In the genomic region with DNA sequence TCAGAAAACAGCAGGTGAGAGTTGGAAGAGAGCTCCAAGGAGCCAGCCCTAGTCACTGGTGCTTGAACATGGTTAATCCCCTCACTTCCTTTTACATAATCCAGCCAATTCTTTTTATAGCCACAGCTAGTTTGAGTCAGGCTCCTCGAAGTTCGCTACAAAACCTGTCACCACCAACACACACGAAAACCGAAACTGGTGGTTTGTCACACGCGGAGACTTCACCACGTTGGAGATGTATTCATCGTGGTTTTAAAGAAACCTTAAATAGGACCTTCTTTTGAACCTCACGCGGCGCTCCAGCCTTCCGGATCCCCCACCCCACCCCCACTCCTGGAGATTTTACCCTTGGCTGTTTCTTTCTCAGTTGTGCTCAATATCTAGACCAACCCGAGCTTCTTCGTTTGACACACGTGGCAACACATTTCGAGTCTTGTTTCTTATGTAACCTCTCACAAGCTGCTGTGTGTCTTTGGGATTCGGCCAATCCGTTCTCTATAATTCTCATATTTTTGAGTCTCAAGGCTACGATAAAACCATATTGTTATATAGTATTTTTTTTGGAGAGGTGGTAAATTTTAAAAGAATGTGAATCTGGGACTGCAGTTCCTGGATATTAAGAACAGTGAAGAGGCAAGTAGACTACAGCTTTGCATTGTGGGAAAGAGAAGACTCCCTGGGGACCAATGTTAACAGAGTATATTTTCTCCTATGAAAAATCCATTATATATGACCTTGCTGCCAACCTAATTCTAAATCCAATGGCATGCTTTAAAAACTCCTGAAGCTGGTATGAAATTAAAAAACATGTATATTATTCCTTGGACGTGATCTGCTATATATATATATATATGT, we compare ENCODE assay signal across 8 mouse cellular contexts. TPM values are rescaled to one million over a fixed set of nuclear protein-coding genes. Genes with fewer than 3 reads are reported as not detected.
DNase-seq lines count a peak whose midpoint lies in the region; ATAC-seq and TF ChIP-seq lines count a peak whose summit lies in the region.

No protein-coding gene starts in this region.

- no peak for TF ChIP-seq CTCF in cerebellum, adult 2 months (IDR thresholded peaks at IDR 0.05; ENCODE audit: borderline replicate concordance, insufficient read depth, low read depth, low read length)
- TF ChIP-seq CTCF in hindbrain, postnatal 0 days (IDR thresholded peaks at IDR 0.05; ENCODE audit: low read depth): no peak
- TF ChIP-seq CTCF in midbrain, postnatal 0 days (IDR thresholded peaks at IDR 0.05): no peak

- peak; percentile 19 for DNase-seq in adrenal gland, postnatal 10 days
- no peak for DNase-seq in adrenal gland, postnatal 14 days
- peak; percentile 56 to 68 for DNase-seq in cerebellum, adult 2 months
- peak; percentile 39 to 42 for DNase-seq in frontal cortex, postnatal 25 days (ENCODE audit: low spot score in 2 of 2)
- DNase-seq in hindbrain, postnatal 0 days (ENCODE audit: low spot score): peak; percentile 38
- peak; percentile 54 to 86 for DNase-seq in left cerebral cortex, postnatal 14 days (ENCODE audit: low spot score in 2 of 2)
- peak; percentile 37 for DNase-seq in midbrain, postnatal 0 days (ENCODE audit: low spot score)
- peak; percentile 7 to 17 for DNase-seq in thymus, postnatal 36 days

- no peak overlapping the region for H3K27ac ChIP-seq in cerebellum, adult 2 months (ENCODE audit: insufficient read depth, low read length)
- no peak overlapping the region for H3K27ac ChIP-seq in hindbrain, postnatal 0 days
- no peak overlapping the region for H3K27ac ChIP-seq in midbrain, postnatal 0 days (ENCODE audit: low read depth, low read length)

- no peak for TF ChIP-seq POLR2A in cerebellum, adult 2 months (IDR thresholded peaks at IDR 0.05; ENCODE audit: borderline replicate concordance, insufficient read depth, low read length)

- no peak for ATAC-seq in hindbrain, postnatal 0 days
- no peak for ATAC-seq in midbrain, postnatal 0 days (ENCODE audit: low FRiP score)

- H3K9me3 ChIP-seq in hindbrain, postnatal 0 days (ENCODE audit: low read length): no peaks in the 10 kb centered on the region
- H3K9me3 ChIP-seq in midbrain, postnatal 0 days (ENCODE audit: low read length): no peaks in the 10 kb centered on the region

- intact Hi-C loops in left cerebral cortex, postnatal 14 days (cut with DNase I): no loop called here

- H3K4me3 ChIP-seq in cerebellum, adult 2 months (replicated peaks; ENCODE audit: insufficient read depth, low read depth, low read length): peak overlapping the region; percentile 46
- H3K4me3 ChIP-seq in hindbrain, postnatal 0 days (ENCODE audit: low read length): peak overlapping the region; percentile 23
- H3K4me3 ChIP-seq in midbrain, postnatal 0 days (ENCODE audit: low read depth, low read length): peak overlapping the region; percentile 18; the same call in 1 of the 2 replicates

- H3K4me1 ChIP-seq in cerebellum, adult 2 months (ENCODE audit: control insufficient read depth, insufficient read depth, low read length): peaks cover 3% of the 10 kb centered on the region; the same call in 1 of the 2 replicates
- 0 out of 2 replicates have a peak, but pooled peaks cover 3% of the 10 kb centered on the region for H3K4me1 ChIP-seq in hindbrain, postnatal 0 days (ENCODE audit: insufficient read depth, low read length)
- no peaks in the 10 kb centered on the region for H3K4me1 ChIP-seq in midbrain, postnatal 0 days (ENCODE audit: insufficient read depth, low read length)

- 19% methylated on average over 20 of the region's 20 CpGs for WGBS in cerebellum, adult 2 months
- WGBS in hindbrain, postnatal 0 days: 42% methylated on average over 20 of the region's 20 CpGs
- 24% methylated on average over 20 of the region's 20 CpGs for WGBS in midbrain, postnatal 0 days

- peak overlapping the region; percentile 51 for H3K4me2 ChIP-seq in hindbrain, postnatal 0 days (ENCODE audit: low read depth, low read length)
- H3K4me2 ChIP-seq in midbrain, postnatal 0 days (ENCODE audit: low read depth, low read length, poor library complexity, severe bottlenecking): peak overlapping the region; percentile 37

- H3K27me3 ChIP-seq in cerebellum, adult 2 months (ENCODE audit: control insufficient read depth, insufficient read depth, low read length): no peaks in the 10 kb centered on the region
- H3K27me3 ChIP-seq in hindbrain, postnatal 0 days (ENCODE audit: insufficient read depth, low read length): no peaks in the 10 kb centered on the region
- H3K27me3 ChIP-seq in midbrain, postnatal 0 days (ENCODE audit: insufficient read depth, low read length): no peaks in the 10 kb centered on the region

- 0 out of 2 replicates have a peak overlapping the region, but pooled peaks have one; percentile 21 for H3K9ac ChIP-seq in hindbrain, postnatal 0 days (replicated peaks; ENCODE audit: low read length)
- H3K9ac ChIP-seq in midbrain, postnatal 0 days (replicated peaks; ENCODE audit: low read length, poor library complexity, severe bottlenecking): no peak overlapping the region

- H3K36me3 ChIP-seq in hindbrain, postnatal 0 days (ENCODE audit: insufficient read depth, low read length): no peaks in the 10 kb centered on the region
- no peaks in the 10 kb centered on the region for H3K36me3 ChIP-seq in midbrain, postnatal 0 days (ENCODE audit: insufficient read depth, low read length)

RNA-seq across cellular contexts. Expression of gene Zdhhc17, which starts 21.8 kb away (rescaled TPM):
- 10 to 100 TPM; 29.7 to 37.4 TPM for total RNA-seq in adrenal gland, postnatal 10 days (2021)
- total RNA-seq in adrenal gland, postnatal 14 days (2021): 33.6 and 37.1 TPM in 2 replicates
- polyA plus RNA-seq in cerebellum, adult 2 months (2012; rRNA removed): 112 and 131 TPM in 2 replicates
- 40.7 and 45.1 TPM in 2 replicates for total RNA-seq in hindbrain, postnatal 0 days (2014; rRNA removed)
- polyA plus RNA-seq in hindbrain, postnatal 0 days (2015; fragmentation: Nextera tagmentation; extraction: Ambion mirVana): 41.0 and 44.8 TPM in 2 replicates
- total RNA-seq in left cerebral cortex, postnatal 14 days (2021): 10 to 100 TPM; 87.8 to 89.5 TPM
- 60.9 and 63.0 TPM in 2 replicates for total RNA-seq in midbrain, postnatal 0 days (2014; rRNA removed)
- 44.4 and 44.8 TPM in 2 replicates for polyA plus RNA-seq in midbrain, postnatal 0 days (2015; fragmentation: Nextera tagmentation; extraction: Ambion mirVana)
